Mouse (Mus musculus) limb, embryonic 11.5 days (tissue): ENCODE results near the gene Zbtb43. TPM values are rescaled to one million over a fixed set of nuclear protein-coding genes. Genes with fewer than 3 reads are reported as not detected.
A peak's percentile ranks its signal among the peaks of the same experiment; 100 is the strongest.

ENCODE experiments used
- ATAC-seq: fragments of 200-750 bp; cut with Nextera tagmentation; 2 replicates; pipeline ENCODE4 v1.8.0; 2017; ENCODE audit warnings: low read depth; ENCODE audit not compliant: insufficient number of reproducible peaks, low FRiP score, low TSS enrichment
- DNase-seq: peaks from one replicate; pipeline ENCODE4 v3.0.0-alpha.2; 2015; ENCODE audit warnings: low spot score
- H3K27ac ChIP-seq: fragments of 300-500 bp; sonication (generic); replicated peaks from 2 replicates; pipeline ENCODE4 v1.5.1; 2014; ENCODE audit warnings: low read depth, mild to moderate bottlenecking, low read length
- H3K27me3 ChIP-seq: fragments of 300-500 bp; sonication (generic); 2 replicates; pipeline ENCODE4 v1.6.1; 2014; ENCODE audit warnings: mild to moderate bottlenecking, low read length, mixed read lengths; ENCODE audit not compliant: control insufficient read depth, insufficient read depth
- H3K36me3 ChIP-seq: fragments of 300-500 bp; sonication (generic); 2 replicates; pipeline ENCODE4 v1.6.1; 2014; ENCODE audit warnings: mild to moderate bottlenecking, low read length, moderate library complexity, mixed read lengths; ENCODE audit not compliant: control insufficient read depth, insufficient read depth
- H3K4me1 ChIP-seq: fragments of 300-500 bp; sonication (generic); 2 replicates; pipeline ENCODE4 v1.6.1; 2014; ENCODE audit warnings: low read length, mixed read lengths; ENCODE audit not compliant: control insufficient read depth, insufficient read depth
- H3K4me2 ChIP-seq: fragments of 300-500 bp; sonication (generic); 2 replicates; pipeline ENCODE4 v1.6.1; 2014; ENCODE audit warnings: low read depth, mild to moderate bottlenecking, moderate library complexity; ENCODE audit not compliant: severe bottlenecking
- H3K4me3 ChIP-seq: fragments of 300-500 bp; sonication (generic); 2 replicates; pipeline ENCODE4 v1.5.1; 2014; ENCODE audit warnings: low read depth, low read length
- H3K9ac ChIP-seq: fragments of 300-500 bp; sonication (generic); 2 replicates; pipeline ENCODE4 v1.6.1; 2014; ENCODE audit warnings: mild to moderate bottlenecking, low read length
- H3K9me3 ChIP-seq: fragments of 300-500 bp; sonication (generic); 2 replicates; pipeline ENCODE4 v1.6.1; 2016; ENCODE audit warnings: low read length; ENCODE audit not compliant: control insufficient read depth
- WGBS: fragments of 180-500 bp; shearing (Covaris S2); extraction: QIAGEN DNeasy Blood & Tissue Kit; methylation state at CpG from one replicate; pipeline ENCODE4 v1.1.7; 2014; 5-methylcytosine and 5-hydroxymethylcytosine counted together
- polyA plus RNA-seq: library from polyadenylated mRNA; unstranded; fragments of >200 nt; fragmentation: Nextera tagmentation; extraction: Ambion mirVana; gene quantifications from 2 replicates; pipeline ENCODE4 v1.2.1, GENCODE M21; 2014

The Zbtb43 gene
- polyA plus RNA-seq, 1 experiment from 2014 or later, result 18.4 TPM

- H3K27me3 ChIP-seq, result no peaks in the 10 kb centered on the region
- H3K36me3 ChIP-seq, result no peaks in the 10 kb centered on the region
- no peaks in the 10 kb centered on the region for H3K4me1 ChIP-seq
- H3K4me3 ChIP-seq, result no peak overlapping the region
- no peak for ATAC-seq
- no peaks in the 10 kb centered on the region for H3K9me3 ChIP-seq
- no peak overlapping the region for H3K4me2 ChIP-seq
- H3K27ac ChIP-seq, result no peak overlapping the region
- WGBS, result 76% methylated on average over 4 of the region's 4 CpGs
- DNase-seq, result no peak
- no peak overlapping the region for H3K9ac ChIP-seq
Observed at GRCm38 (mm10) chr2:33403511-33404003, 64.8 kb downstream of the Zbtb43 start.

DNA sequence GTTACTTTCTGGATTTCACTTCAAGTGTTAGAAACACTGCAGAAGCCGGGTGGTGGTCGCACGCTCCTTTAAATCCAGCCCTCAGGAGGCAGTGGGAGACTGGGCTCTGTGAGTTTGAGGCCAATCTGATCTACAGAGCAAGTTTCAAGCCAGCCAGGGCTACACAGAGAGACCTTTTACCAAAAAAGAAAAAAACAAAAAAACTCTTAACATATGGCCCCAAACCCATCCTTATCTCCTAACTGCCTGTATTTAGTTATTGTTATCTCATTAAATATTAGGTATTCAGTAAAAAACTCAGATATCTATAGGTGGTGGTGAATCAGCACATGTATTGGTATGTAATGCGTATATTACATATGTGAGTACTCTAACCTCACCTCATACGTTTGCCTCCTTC lies 65.7 kb downstream of the Zbtb43 start:
- ATAC-seq, result no peak

DNA sequence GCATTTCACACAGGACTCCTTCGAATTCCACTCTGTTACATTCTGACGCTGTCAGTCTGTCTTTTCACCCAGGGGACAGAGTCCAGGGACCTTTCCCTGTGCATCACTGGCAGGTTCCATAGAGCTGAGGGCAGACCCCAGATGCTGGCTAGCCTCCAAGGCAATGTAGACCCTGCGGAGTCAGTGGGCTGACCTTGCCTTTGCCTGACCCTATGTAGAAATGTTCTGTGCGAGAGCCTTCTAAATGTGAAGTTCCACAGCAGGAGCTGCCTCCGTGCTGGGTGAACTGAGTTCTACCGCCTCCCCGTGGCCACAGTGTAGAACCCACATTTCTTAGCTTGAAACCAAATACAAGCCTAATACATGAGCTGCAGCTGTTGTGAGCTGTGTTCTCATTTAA lies 66.1 kb downstream of the Zbtb43 start:
- Histone ChIP-seq H3K4me3 (no peak overlapping the region), H3K4me1 (no peaks in the 10 kb centered on the region), H3K27me3 (no peaks in the 10 kb centered on the region), H3K4me2 (no peak overlapping the region), H3K27ac (no peak overlapping the region), H3K9ac (no peak overlapping the region), H3K36me3 (no peaks in the 10 kb centered on the region), H3K9me3 (no peaks in the 10 kb centered on the region)
- 36% methylated on average over 7 of the region's 7 CpGs for WGBS
- no peak for ATAC-seq
- peak; percentile 78 for DNase-seq

More for the DNA sequence above, 65.7 kb downstream of the Zbtb43 start:
- no peaks in the 10 kb centered on the region for H3K4me1 ChIP-seq
- no peaks in the 10 kb centered on the region for H3K27me3 ChIP-seq
- DNase-seq, result no peak
- H3K4me3 ChIP-seq, result no peak overlapping the region
- no peak overlapping the region for H3K4me2 ChIP-seq
- H3K27ac ChIP-seq, result no peak overlapping the region
- WGBS, result 60% methylated on average over 5 of the region's 5 CpGs
- no peaks in the 10 kb centered on the region for H3K36me3 ChIP-seq
- H3K9me3 ChIP-seq, result no peaks in the 10 kb centered on the region
- H3K9ac ChIP-seq, result no peak overlapping the region

DNA sequence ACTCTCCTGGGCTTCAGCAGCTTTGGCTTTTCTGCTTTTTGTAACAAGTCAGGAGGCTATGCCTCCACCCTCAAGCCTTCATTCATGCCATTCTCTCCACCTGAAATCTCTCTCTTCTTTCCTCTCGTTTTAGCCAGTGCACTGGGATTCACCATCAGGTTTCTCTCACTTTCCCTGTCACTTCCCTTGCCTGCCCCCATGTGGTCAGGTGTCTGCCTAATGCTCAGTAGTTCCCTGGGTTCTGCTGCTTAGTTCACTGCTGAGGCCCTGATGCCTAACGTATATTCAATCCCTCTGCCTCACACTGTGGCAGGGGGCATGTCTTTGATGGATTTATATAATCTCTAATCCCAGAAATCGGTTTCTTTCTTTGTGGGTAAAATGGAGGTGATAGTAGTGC lies 67.1 kb downstream of the Zbtb43 start:
- no peaks in the 10 kb centered on the region for H3K4me1 ChIP-seq
- no peaks in the 10 kb centered on the region for H3K36me3 ChIP-seq
- no peaks in the 10 kb centered on the region for H3K27me3 ChIP-seq
- ATAC-seq, result no peak
- H3K4me3 ChIP-seq, result no peak overlapping the region
- H3K4me2 ChIP-seq, result no peak overlapping the region
- no peak overlapping the region for H3K27ac ChIP-seq
- H3K9me3 ChIP-seq, result no peaks in the 10 kb centered on the region
- H3K9ac ChIP-seq, result no peak overlapping the region
- 36% methylated on average over 3 of the region's 3 CpGs for WGBS
- no peak for DNase-seq

DNA sequence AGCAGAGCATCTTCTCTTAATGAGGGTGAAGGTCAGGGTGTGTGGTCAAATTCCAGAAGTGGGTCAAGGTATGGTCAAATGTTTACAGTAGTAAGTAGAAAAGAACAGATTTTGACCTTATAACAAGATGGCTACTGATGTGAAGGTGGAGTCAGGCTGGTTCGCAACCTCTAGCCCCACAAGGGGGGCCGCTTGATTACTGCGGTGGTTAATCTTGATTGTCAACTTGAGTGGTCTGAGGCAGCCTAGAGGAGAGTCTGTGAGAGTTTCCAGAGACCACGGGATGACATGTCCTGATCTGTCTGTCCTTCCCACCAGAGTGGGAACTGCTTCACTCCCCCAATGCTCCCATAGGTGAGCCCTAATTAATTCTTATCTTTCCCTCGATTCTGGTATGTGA lies 67.8 kb downstream of the Zbtb43 start:
- no peak overlapping the region for H3K27ac ChIP-seq
- DNase-seq (no peak), ATAC-seq (no peak)
- no peaks in the 10 kb centered on the region for H3K36me3 ChIP-seq
- H3K9me3 ChIP-seq, result no peaks in the 10 kb centered on the region
- no peak overlapping the region for H3K4me2 ChIP-seq
- no peak overlapping the region for H3K4me3 ChIP-seq
- 76% methylated on average over 5 of the region's 5 CpGs for WGBS
- no peaks in the 10 kb centered on the region for H3K4me1 ChIP-seq
- H3K27me3 ChIP-seq, result no peaks in the 10 kb centered on the region
- no peak overlapping the region for H3K9ac ChIP-seq

Other genes with a start within 250 kb of the Zbtb43 start
- 4.6 and 5.0 TPM in 2 replicates for gene Ralgps1, start 97.1 kb downstream of the Zbtb43 start, polyA plus RNA-seq
- gene Zbtb34, start 37.2 kb downstream of the Zbtb43 start, polyA plus RNA-seq, result 7.7 and 9.8 TPM in 2 replicates
- 10.2 and 10.6 TPM in 2 replicates for gene Lmx1b, start 172.0 kb upstream of the Zbtb43 start, polyA plus RNA-seq